Mouse (Mus musculus): ENCODE measurements around the gene Aplp2.

DNA sequence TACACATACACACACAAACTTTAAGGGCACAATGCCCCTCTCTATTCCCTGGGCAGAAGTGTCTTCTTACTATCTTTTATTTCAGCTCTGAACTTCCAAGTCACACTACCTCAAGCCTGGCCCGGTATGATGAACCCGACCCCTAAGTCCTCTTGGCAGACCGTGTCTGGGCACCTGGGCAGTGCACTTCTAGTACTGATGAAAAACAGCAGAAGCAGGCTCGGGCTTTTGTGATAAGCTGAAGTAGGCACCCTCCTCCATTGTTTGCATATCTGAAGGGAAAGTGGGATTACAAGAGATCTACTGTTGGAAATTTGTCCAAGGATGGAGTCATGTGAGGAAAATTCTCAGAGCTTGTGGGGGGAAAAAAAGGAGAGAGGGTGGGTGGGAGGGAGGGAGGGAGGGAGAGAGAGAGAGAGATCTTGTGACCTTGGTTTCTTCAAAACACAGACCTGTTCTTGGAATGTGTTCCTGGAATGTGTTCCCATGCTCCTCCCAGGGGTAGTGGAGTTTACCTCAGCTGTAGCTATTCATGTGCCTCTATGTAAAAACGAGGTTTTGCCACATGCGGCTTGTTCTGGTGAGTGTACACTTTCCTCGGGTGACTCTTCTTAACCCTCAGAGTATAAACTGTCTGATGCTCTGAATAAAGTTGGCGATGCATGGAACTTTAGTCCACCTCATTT, 29.1 kb upstream of the Aplp2 start:
- no peak for TF ChIP-seq POLR2A (IDR thresholded peaks at IDR 0.05; ENCODE audit: low read depth, low read length)
- TF ChIP-seq CTCF (IDR thresholded peaks at IDR 0.05; ENCODE audit: extremely low read depth, insufficient read depth, insufficient read length, insufficient replicate concordance) = no peak

Data from spleen, adult 2 months (tissue).